Mouse (Mus musculus) heart, adult 2 months (tissue): ENCODE data around the gene Sapcd1. TPM values are rescaled to one million over a fixed set of nuclear protein-coding genes. Genes with fewer than 3 reads are reported as not detected.
"Not testable (repeated sequence)": the region's sequence is repeated elsewhere in the genome, so short reads cannot be mapped to it uniquely, and the experiment has no call there.

Experiments used
- DNase-seq, 2 experiments: peaks; one replicate each; pipeline ENCODE4 v3.0.0; 2021
- H3K27ac ChIP-seq: fragments of 200-600 bp; 2 replicates; pipeline ENCODE4 v1.8.1; 2022
- H3K27me3 ChIP-seq: fragments of 200-500 bp; 2 replicates; pipeline ENCODE4 v1.6.1; 2012; ENCODE audit warnings: mild to moderate bottlenecking, low read length, inconsistent platforms, mixed read lengths; ENCODE audit not compliant: control insufficient read depth, insufficient read depth
- H3K36me3 ChIP-seq: fragments of 200-500 bp; 2 replicates; pipeline ENCODE4 v1.6.1; 2012; ENCODE audit warnings: low read length, inconsistent platforms; ENCODE audit not compliant: control insufficient read depth, insufficient read depth
- H3K4me1 ChIP-seq: fragments of 200-500 bp; 2 replicates; pipeline ENCODE4 v1.6.1; 2011; ENCODE audit warnings: low read length; ENCODE audit not compliant: control insufficient read depth, insufficient read depth
- H3K4me3 ChIP-seq: fragments of 200-600 bp; 2 replicates; pipeline ENCODE4 v1.8.1; 2022
- H3K79me2 ChIP-seq: fragments of 200-500 bp; replicated peaks from 2 replicates; pipeline ENCODE4 v1.6.1; 2012; ENCODE audit warnings: mild to moderate bottlenecking, inconsistent platforms, low read length, moderate library complexity, mixed read lengths; ENCODE audit not compliant: control insufficient read depth, insufficient read depth
- H3K9ac ChIP-seq: fragments of 200-500 bp; 2 replicates; pipeline ENCODE4 v1.6.1; 2012; ENCODE audit warnings: low read depth, mild to moderate bottlenecking, control low read depth, inconsistent platforms, low read length, mixed read lengths
- CTCF ChIP-seq: fragments of 200-600 bp; IDR thresholded peaks from 2 replicates; pipeline ENCODE4 v1.8.1; 2022; ENCODE audit warnings: antibody characterized with exemption, mild to moderate bottlenecking, moderate library complexity
- EP300 ChIP-seq: fragments of 200-500 bp; IDR thresholded peaks from 2 replicates; pipeline ENCODE4 v1.6.1; 2011; ENCODE audit warnings: low read depth, low read length, control low read depth; ENCODE audit not compliant: insufficient read depth
- POLR2A ChIP-seq: fragments of 200-500 bp; IDR thresholded peaks from 2 replicates; pipeline ENCODE4 v1.6.1; 2011; ENCODE audit warnings: mild to moderate bottlenecking, low read depth, low read length, control low read depth; ENCODE audit not compliant: insufficient read depth
- WGBS: fragments of 180-500 bp; shearing (Covaris S2); methylation state at CpG from one replicate; pipeline ENCODE4 v1.1.7; 2018; 5-methylcytosine and 5-hydroxymethylcytosine counted together
- intact Hi-C: fragments of 180-260 bp; cut with DNase I; formaldehyde crosslinking; loops from one replicate; pipeline ENCODE4 v1.15.1; 2025
- polyA plus RNA-seq: library from polyadenylated mRNA; depleted of rRNA; stranded (reverse); fragments of >200 nt; gene quantifications from 2 replicates; pipeline ENCODE4 v1.2.3, GENCODE M21; 2012
- total RNA-seq, 2 experiments: library from RNA; stranded (reverse); gene quantifications; 2 replicates each; pipeline ENCODE4 v1.2.3; 2021

Sapcd1 gene
- total and polyA plus RNA-seq, 3 experiments, result 0.20 TPM; not detected in 2

DNA sequence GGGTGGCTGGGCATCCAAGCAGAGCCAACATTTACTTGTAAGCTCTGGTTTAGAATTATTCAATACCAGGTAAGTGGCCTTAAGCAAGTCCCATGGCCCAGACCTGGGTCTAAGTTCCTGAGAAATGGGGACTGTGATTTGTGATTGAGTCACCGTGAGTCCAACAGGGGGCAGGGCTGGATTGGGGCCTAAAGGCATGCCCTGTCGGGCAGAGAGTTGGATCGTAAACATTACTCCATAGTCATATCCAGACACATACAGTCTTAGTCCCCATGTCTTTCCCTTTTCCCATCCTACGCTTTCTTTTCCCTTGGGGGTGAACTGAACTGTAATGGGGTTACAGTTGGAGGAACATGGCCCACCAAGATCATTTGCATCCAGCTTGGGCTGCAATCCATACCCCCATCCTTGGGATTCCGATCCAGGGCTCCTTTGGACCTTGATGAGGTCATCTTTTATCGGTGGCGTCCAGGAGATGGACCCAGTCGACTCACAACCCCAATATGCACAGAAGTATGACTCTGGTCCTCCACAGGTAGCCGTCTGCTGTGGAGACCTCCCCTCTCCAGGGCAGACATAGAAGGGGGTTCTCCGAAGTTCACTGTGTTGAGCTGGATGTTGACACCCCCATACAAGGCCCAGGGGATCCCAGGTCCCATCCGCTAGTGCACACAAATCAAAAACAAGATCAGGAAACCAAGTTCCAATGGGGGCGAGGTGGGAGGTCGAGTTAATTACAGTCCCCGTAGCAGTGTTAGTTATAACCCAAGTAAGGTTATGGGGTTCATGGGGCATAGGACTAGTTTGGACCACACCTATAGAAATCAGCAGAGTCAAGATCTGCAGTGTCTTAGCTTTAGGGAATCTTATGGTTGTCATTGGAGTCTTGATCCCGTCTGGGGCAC is 29.0 kb downstream of the Sapcd1 start:
- no peaks in the 10 kb centered on the region for H3K36me3 ChIP-seq
- no peak overlapping the region for H3K4me3 ChIP-seq
- H3K9ac ChIP-seq, result no peak overlapping the region
- DNase-seq, result peak in 1 of 2 experiments; percentile 16
- no peaks in the 10 kb centered on the region for H3K79me2 ChIP-seq
- TF ChIP-seq POLR2A, result no peak
- TF ChIP-seq EP300, result no peak
- no peak for TF ChIP-seq CTCF
- H3K27me3 ChIP-seq, result no peaks in the 10 kb centered on the region
- no peak overlapping the region for H3K27ac ChIP-seq
- peaks cover 10% of the 10 kb centered on the region for H3K4me1 ChIP-seq
- 71% methylated on average over 15 of the region's 15 CpGs for WGBS
- intact Hi-C loops, result no loop called here

GRCm38 (mm10) chr17:34997142-34997483 is 30.7 kb downstream of the Sapcd1 start:
- Histone ChIP-seq H3K9ac (no peak overlapping the region), H3K27me3 (no peaks in the 10 kb centered on the region), H3K27ac (no peak overlapping the region), H3K36me3 (no peaks in the 10 kb centered on the region), H3K4me3 (no peak overlapping the region), H3K4me1 (peaks cover 4% of the 10 kb centered on the region), H3K79me2 (no peaks in the 10 kb centered on the region)
- WGBS, result 83% methylated on average over 5 of the region's 5 CpGs
- no peak for DNase-seq
- TF ChIP-seq EP300 (no peak), POLR2A (no peak), CTCF (no peak)
- intact Hi-C loops, result no loop called here

DNA sequence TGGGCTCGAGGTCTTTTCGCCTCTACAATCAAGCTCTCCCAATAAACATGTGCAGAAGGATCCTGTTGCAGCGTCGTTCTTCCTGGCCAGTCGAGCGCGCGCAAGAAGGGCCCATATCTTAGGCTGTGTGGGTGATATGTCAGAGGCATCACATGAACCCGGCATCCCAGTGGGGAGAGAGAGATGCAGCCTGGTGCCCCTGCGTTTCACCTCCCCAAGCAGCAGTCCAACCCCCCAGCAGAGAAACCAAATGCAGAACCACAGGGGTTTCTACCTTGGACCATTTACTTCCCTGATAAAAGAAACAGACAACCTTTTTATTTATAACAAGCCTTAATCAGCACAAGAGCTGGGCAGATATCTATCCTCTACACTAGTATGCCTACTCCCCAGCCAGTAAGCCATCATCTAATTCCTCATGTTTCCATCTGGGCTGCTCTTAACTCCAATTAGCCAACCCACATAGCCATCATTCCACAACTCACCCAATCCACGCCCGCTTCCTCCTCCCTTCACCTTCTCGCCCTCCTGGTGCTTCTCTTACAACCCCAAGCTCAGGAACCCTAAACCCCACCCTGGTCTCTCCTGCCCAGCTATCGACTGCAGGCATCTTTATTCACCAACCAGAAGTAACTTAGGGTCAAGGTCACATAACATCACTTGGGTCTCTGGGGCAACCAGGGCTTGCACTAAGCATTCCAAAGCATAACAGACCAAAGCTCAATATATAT is 31.2 kb downstream of the Sapcd1 start:
- Histone ChIP-seq H3K4me3 (no peak overlapping the region), H3K79me2 (no peaks in the 10 kb centered on the region), H3K27me3 (no peaks in the 10 kb centered on the region), H3K4me1 (peaks cover 2% of the 10 kb centered on the region), H3K27ac (no peak overlapping the region), H3K36me3 (no peaks in the 10 kb centered on the region), H3K9ac (no peak overlapping the region)
- TF ChIP-seq CTCF (no peak), POLR2A (no peak), EP300 (no peak)
- no peak for DNase-seq
- intact Hi-C loops, result no loop called here
- WGBS, result 80% methylated on average over 14 of the region's 14 CpGs

- H3K36me3 ChIP-seq, H3K4me1 ChIP-seq, intact Hi-C loops, DNase-seq, H3K4me3 ChIP-seq, H3K79me2 ChIP-seq, H3K9ac ChIP-seq, H3K27ac ChIP-seq, H3K27me3 ChIP-seq: not testable (repeated sequence)
- 97% methylated on average over 4 of the region's 4 CpGs for WGBS
These were observed 31.9 kb downstream of the Sapcd1 start for GRCm38 (mm10) chr17:34995927-34996326.

DNA sequence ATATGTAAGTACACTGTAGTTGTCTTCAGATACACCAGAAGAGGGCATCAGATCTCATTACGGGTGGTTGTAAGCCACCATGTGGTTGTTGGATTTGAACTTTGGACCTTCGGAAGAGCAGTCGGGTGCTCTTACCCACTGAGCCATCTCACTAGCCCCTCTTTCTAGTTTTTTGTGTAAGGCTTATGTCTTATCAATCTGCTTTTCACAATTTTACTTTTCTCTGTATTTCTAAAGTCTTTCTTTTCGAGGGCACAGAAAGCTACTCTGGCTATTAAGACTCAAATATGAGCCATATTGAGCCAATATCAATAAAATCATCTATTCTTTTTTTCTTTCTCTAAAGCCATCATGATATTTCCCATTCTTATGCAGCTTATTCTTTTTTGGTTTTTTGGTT is 32.6 kb downstream of the Sapcd1 start:
- H3K4me1 ChIP-seq, DNase-seq, intact Hi-C loops, H3K9ac ChIP-seq, H3K27me3 ChIP-seq, H3K27ac ChIP-seq, H3K36me3 ChIP-seq, H3K79me2 ChIP-seq, H3K4me3 ChIP-seq: not testable (repeated sequence)
- TF ChIP-seq CTCF, result peak; percentile 9; the same call in 1 of the 2 replicates
- WGBS, result 82% methylated on average over 4 of the region's 4 CpGs

- H3K4me3 ChIP-seq, result no peak overlapping the region
- no peaks in the 10 kb centered on the region for H3K27me3 ChIP-seq
- H3K9ac ChIP-seq, result no peak overlapping the region
- H3K79me2 ChIP-seq, result no peaks in the 10 kb centered on the region
- TF ChIP-seq EP300, result no peak
- no peak for TF ChIP-seq POLR2A
- no peak for TF ChIP-seq CTCF
- intact Hi-C loops, result no loop called here
- no peak overlapping the region for H3K27ac ChIP-seq
- no peak for DNase-seq
- no peaks in the 10 kb centered on the region for H3K36me3 ChIP-seq
- no peaks in the 10 kb centered on the region; the same call in none of the 2 replicates for H3K4me1 ChIP-seq
These were observed 33.1 kb downstream of the Sapcd1 start for GRCm38 (mm10) chr17:34994751-34995150.
